Mouse (Mus musculus): ENCODE measurements around the gene Ncam1. TPM values are rescaled to one million over a fixed set of nuclear protein-coding genes. Genes with fewer than 3 reads are reported as not detected.
A peak's percentile ranks its signal among the peaks of the same experiment; 100 is the strongest.

Gene Ncam1
- 9.3 and 16.4 TPM in 2 replicates for polyA plus RNA-seq (2012; rRNA removed)

GRCm38 (mm10) chr9:49798806-49799205, at the start of gene Ncam1:
TSS of gene Ncam1 (minus strand) at chr9:49798925.
- no peak for DNase-seq (ENCODE audit: low read depth)

- no peak for DNase-seq (ENCODE audit: low read depth)
Measured at GRCm38 (mm10) chr9:49834013-49834412, 35.3 kb upstream of the Ncam1 start.

- DNase-seq (ENCODE audit: low read depth), result no peak
Measured at GRCm38 (mm10) chr9:49827671-49828070, 28.9 kb upstream of the Ncam1 start.

- DNase-seq (ENCODE audit: low read depth), result no peak
Measured at GRCm38 (mm10) chr9:49816115-49816650, 17.5 kb upstream of the Ncam1 start.

GRCm38 (mm10) chr9:49814442-49814841, 15.7 kb upstream of the Ncam1 start:
- no peak for DNase-seq (ENCODE audit: low read depth)

- DNase-seq (ENCODE audit: low read depth), result no peak
Measured at GRCm38 (mm10) chr9:49803222-49803621, 4.5 kb upstream of the Ncam1 start.

- no peak for DNase-seq (ENCODE audit: low read depth)
Measured at GRCm38 (mm10) chr9:49797821-49798571, 729 bp downstream of the Ncam1 start.

GRCm38 (mm10) chr9:49797508-49797820, 1.3 kb downstream of the Ncam1 start:
- no peak for DNase-seq (ENCODE audit: low read depth)

- no peak for DNase-seq (ENCODE audit: low read depth)
Measured at GRCm38 (mm10) chr9:49796618-49797507, 1.9 kb downstream of the Ncam1 start.

- no peak for DNase-seq (ENCODE audit: low read depth)
Measured at GRCm38 (mm10) chr9:49795881-49796280, 2.8 kb downstream of the Ncam1 start.

- DNase-seq (ENCODE audit: low read depth), result peak; percentile 20
Measured at GRCm38 (mm10) chr9:49793987-49794550, 4.7 kb downstream of the Ncam1 start.

- DNase-seq (ENCODE audit: low read depth), result peak; percentile 51
Measured at GRCm38 (mm10) chr9:49793241-49793640, 5.5 kb downstream of the Ncam1 start.

- no peak for DNase-seq (ENCODE audit: low read depth)
Measured at GRCm38 (mm10) chr9:49792646-49793045, 6.1 kb downstream of the Ncam1 start.

- DNase-seq (ENCODE audit: low read depth), result no peak
Measured at GRCm38 (mm10) chr9:49781016-49781772, 17.5 kb downstream of the Ncam1 start.

GRCm38 (mm10) chr9:49777015-49777637, 21.6 kb downstream of the Ncam1 start:
- no peak for DNase-seq (ENCODE audit: low read depth)

- DNase-seq (ENCODE audit: low read depth), result no peak
Measured at GRCm38 (mm10) chr9:49766634-49767033, 32.1 kb downstream of the Ncam1 start.

- DNase-seq (ENCODE audit: low read depth), result no peak
Measured at GRCm38 (mm10) chr9:49760571-49760970, 38.2 kb downstream of the Ncam1 start.

GRCm38 (mm10) chr9:49758436-49758835, 40.3 kb downstream of the Ncam1 start:
- peak; percentile 14 for DNase-seq (ENCODE audit: low read depth)

GRCm38 (mm10) chr9:49757986-49758385, 40.7 kb downstream of the Ncam1 start:
- no peak for DNase-seq (ENCODE audit: low read depth)

GRCm38 (mm10) chr9:49757582-49757981, 41.1 kb downstream of the Ncam1 start:
- DNase-seq (ENCODE audit: low read depth), result no peak

GRCm38 (mm10) chr9:49756725-49757124, 42.0 kb downstream of the Ncam1 start:
- no peak for DNase-seq (ENCODE audit: low read depth)
